Mouse (Mus musculus) embryonic facial prominence, embryonic 13.5 days (tissue): ENCODE results near the gene Eral1. TPM values are rescaled to one million over a fixed set of nuclear protein-coding genes. Genes with fewer than 3 reads are reported as not detected.
"Not testable (repeated sequence)": the region's sequence is repeated elsewhere in the genome, so short reads cannot be mapped to it uniquely, and the experiment has no call there.

Experiments used
- ATAC-seq: fragments of 200-750 bp; cut with Nextera tagmentation; 2 replicates; pipeline ENCODE4 v1.8.0; 2017; ENCODE audit warnings: low read depth; ENCODE audit not compliant: insufficient number of reproducible peaks, insufficient read depth, low FRiP score, low TSS enrichment
- H3K27ac ChIP-seq: fragments of 300-500 bp; sonication (generic); 2 replicates; pipeline ENCODE4 v1.5.1; 2015; ENCODE audit warnings: moderate library complexity, mild to moderate bottlenecking, inconsistent platforms
- H3K27me3 ChIP-seq: fragments of 300-500 bp; sonication (generic); 2 replicates; pipeline ENCODE4 v1.6.1; 2015; ENCODE audit warnings: mild to moderate bottlenecking, inconsistent platforms
- H3K36me3 ChIP-seq: fragments of 300-500 bp; sonication (generic); 2 replicates; pipeline ENCODE4 v1.6.1; 2015; ENCODE audit warnings: mild to moderate bottlenecking, inconsistent platforms
- H3K4me1 ChIP-seq: fragments of 300-500 bp; sonication (generic); 2 replicates; pipeline ENCODE4 v1.6.1; 2015; ENCODE audit warnings: inconsistent platforms
- H3K4me2 ChIP-seq: fragments of 300-500 bp; sonication (generic); 2 replicates; pipeline ENCODE4 v1.6.1; 2015; ENCODE audit warnings: moderate library complexity, mild to moderate bottlenecking, inconsistent platforms
- H3K4me3 ChIP-seq: fragments of 300-500 bp; sonication (generic); 2 replicates; pipeline ENCODE4 v1.5.1; 2015; ENCODE audit warnings: mild to moderate bottlenecking, inconsistent platforms
- H3K9ac ChIP-seq: fragments of 300-500 bp; sonication (generic); 2 replicates; pipeline ENCODE4 v1.6.1; 2015; ENCODE audit warnings: mild to moderate bottlenecking, inconsistent platforms
- H3K9me3 ChIP-seq: fragments of 300-500 bp; sonication (generic); 2 replicates; pipeline ENCODE4 v1.6.1; 2016; ENCODE audit warnings: inconsistent platforms
- WGBS: fragments of 180-500 bp; shearing (Covaris S2); methylation state at CpG from one replicate; pipeline ENCODE4 v1.1.7; 2015; ENCODE audit warnings: mixed read lengths; 5-methylcytosine and 5-hydroxymethylcytosine counted together
- polyA plus RNA-seq: library from polyadenylated mRNA; unstranded; fragments of >200 nt; fragmentation: Nextera tagmentation; extraction: Ambion mirVana; gene quantifications from 2 replicates; pipeline ENCODE4 v1.2.1, GENCODE M21; 2015

The Eral1 gene
- polyA plus RNA-seq, 1 experiment from 2014 or later, result 34.8 TPM

DNA sequence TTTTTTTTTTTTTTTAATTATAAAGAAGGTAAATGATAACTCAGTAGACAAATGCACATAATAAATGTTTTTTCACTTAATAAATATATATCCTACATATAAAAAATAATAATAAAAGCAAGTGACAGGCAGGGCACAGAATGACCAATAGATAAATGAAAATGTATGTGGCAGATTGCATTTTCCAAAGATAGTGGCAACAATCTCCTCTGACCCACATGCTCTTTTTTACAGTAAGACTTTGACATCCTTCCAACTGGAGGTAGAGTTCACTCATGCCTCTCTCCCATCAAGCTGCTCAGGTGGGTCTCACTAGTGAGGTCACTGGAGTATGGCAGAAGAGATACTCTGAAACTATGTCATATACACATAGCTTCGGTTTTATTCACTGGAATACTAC is 17.6 kb downstream of the Eral1 start:
- Histone ChIP-seq H3K36me3 (peaks cover 25% of the 10 kb centered on the region), H3K9ac (no peak overlapping the region), H3K27ac (no peak overlapping the region), H3K9me3 (no peaks in the 10 kb centered on the region), H3K27me3 (no peaks in the 10 kb centered on the region), H3K4me2 (no peak overlapping the region), H3K4me3 (no peak overlapping the region), H3K4me1 (no peaks in the 10 kb centered on the region)
- ATAC-seq, result no peak
- WGBS, result 89% methylated on average over 1 of the region's 1 CpGs

- WGBS, result 59% methylated on average over 9 of the region's 9 CpGs
- no peak overlapping the region for H3K4me2 ChIP-seq
- peaks cover 45% of the 10 kb centered on the region for H3K36me3 ChIP-seq
- no peak overlapping the region for H3K4me3 ChIP-seq
- no peak overlapping the region for H3K27ac ChIP-seq
- no peaks in the 10 kb centered on the region for H3K9me3 ChIP-seq
- H3K27me3 ChIP-seq, result no peaks in the 10 kb centered on the region
- ATAC-seq, result no peak; the same call in 1 of the 2 replicates
- H3K9ac ChIP-seq, result no peak overlapping the region
- no peaks in the 10 kb centered on the region for H3K4me1 ChIP-seq
These were observed 20.1 kb downstream of the Eral1 start for GRCm38 (mm10) chr11:78059833-78060757.

DNA sequence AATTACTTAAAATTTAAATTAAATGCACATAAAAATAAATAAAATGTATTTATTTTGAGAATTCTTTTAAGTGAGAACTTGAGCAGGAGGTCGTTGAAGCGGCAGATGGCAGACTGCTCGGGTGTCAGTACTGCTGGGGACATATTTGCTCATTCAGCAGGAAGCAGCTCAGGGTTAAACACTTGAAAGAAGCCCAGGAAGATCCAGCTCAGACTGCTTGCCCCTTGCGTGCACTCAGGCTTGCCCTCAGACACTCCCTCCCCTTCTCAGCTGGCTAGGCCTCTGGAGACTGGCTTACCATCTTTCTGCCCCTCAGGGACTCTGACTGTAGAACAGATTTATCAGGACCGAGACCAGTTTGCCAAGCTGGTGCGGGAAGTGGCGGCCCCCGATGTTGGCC is 23.2 kb downstream of the Eral1 start:
- Histone ChIP-seq H3K27me3 (no peaks in the 10 kb centered on the region), H3K9me3 (no peaks in the 10 kb centered on the region), H3K4me2 (no peak overlapping the region), H3K9ac (no peak overlapping the region), H3K27ac (no peak overlapping the region), H3K4me1 (no peaks in the 10 kb centered on the region), H3K36me3 (peaks cover 67% of the 10 kb centered on the region), H3K4me3 (no peak overlapping the region)
- 85% methylated on average over 8 of the region's 8 CpGs for WGBS
- no peak for ATAC-seq

GRCm38 (mm10) chr11:78053078-78053477 is 27.1 kb downstream of the Eral1 start:
- Histone ChIP-seq H3K4me3 (no peak overlapping the region), H3K4me1 (no peaks in the 10 kb centered on the region), H3K9me3 (no peaks in the 10 kb centered on the region), H3K27me3 (no peaks in the 10 kb centered on the region), H3K36me3 (peaks cover 69% of the 10 kb centered on the region), H3K4me2 (no peak overlapping the region), H3K9ac (no peak overlapping the region), H3K27ac (no peak overlapping the region)
- 90% methylated on average over 8 of the region's 8 CpGs for WGBS
- ATAC-seq, result no peak

DNA sequence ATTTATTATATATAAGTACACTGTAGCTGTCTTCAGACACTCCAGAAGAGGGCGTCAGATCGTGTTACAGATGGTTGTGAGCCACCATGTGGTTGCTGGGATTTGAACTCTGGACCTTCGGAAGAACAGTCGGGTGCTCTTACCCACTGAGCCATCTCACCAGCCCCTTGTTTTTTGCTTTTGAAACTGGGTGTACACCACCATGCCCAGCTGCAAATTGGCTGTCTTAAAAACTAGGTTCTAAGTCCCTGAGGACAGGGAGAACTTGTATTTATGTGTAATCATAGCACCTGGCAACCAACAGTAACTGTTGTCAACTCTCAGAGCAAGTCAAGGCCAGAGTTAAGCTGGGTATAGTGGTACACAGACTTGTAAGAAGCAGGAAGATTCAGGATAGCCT is 31.5 kb downstream of the Eral1 start:
- H3K4me2 ChIP-seq, H3K4me1 ChIP-seq, H3K9me3 ChIP-seq, ATAC-seq, H3K27ac ChIP-seq, H3K9ac ChIP-seq, H3K4me3 ChIP-seq, H3K27me3 ChIP-seq: not testable (repeated sequence)
- H3K36me3 ChIP-seq, result peaks cover 31% of the 10 kb centered on the region
- 96% methylated on average over 4 of the region's 4 CpGs for WGBS

DNA sequence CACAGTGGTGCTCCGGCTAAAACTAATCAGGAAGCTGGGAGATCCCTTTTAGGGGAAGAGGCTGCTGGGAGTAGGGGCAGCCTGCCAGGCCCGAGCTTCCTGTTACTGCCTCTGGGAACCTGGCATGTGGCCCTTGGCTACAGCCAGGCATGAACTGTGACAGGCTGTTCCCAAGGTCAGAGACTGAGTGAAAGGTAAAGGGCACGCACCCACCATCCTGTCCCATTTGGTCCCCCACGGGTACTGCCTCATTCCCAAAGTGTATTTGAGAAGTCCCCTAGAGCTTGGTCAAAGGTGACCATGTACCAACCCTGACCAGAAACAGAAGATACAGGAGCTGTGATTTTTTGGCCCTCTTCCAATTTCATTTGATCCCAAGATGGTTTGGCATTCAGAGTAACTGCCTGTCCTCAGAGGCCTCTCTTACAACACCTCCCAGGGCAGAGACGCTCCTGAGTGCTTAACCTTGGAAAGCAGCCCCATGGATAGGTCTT is 35.4 kb downstream of the Eral1 start:
- WGBS, result 75% methylated on average over 5 of the region's 5 CpGs

DNA sequence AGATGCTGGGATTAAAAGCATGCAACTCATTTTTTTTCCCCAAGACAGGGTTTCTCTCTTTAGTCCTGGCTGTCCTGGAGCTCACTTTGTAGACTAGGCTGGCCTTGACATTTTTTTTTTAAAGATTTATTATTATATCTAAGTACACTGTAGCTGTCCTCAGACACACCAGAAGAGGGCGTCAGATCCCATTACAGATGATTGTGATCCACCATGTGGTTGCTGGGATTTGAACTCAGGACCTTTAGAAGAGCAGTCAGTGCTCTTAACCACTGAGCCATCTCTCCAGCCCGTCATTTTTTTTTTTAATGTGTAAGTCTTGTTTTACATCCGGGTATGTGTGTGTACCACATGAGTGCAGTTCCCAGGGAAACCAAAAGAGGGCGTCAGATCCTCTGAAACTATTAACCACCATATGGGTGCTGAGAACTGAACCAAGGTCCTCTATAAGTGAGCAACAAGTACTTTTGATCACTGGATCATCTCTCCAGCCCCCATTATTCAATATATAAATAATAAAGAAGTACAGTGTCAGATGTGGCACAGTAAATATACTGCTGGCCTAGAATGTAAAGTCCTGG is 37.8 kb downstream of the Eral1 start:
- Histone ChIP-seq H3K4me1 (peaks cover 25% of the 10 kb centered on the region), H3K36me3 (peaks cover 25% of the 10 kb centered on the region)
- not testable (repeated sequence) for H3K27me3 ChIP-seq, H3K9ac ChIP-seq, H3K4me2 ChIP-seq, H3K9me3 ChIP-seq, H3K27ac ChIP-seq, ATAC-seq, H3K4me3 ChIP-seq
- WGBS, result 92% methylated on average over 4 of the region's 4 CpGs

More for the DNA sequence above, 35.4 kb downstream of the Eral1 start:
- peaks cover 6% of the 10 kb centered on the region for H3K4me1 ChIP-seq
- no peak overlapping the region for H3K4me2 ChIP-seq
- no peaks in the 10 kb centered on the region for H3K9me3 ChIP-seq
- no peak overlapping the region for H3K4me3 ChIP-seq
- ATAC-seq, result no peak
- H3K36me3 ChIP-seq, result peaks cover 25% of the 10 kb centered on the region
- no peak overlapping the region for H3K9ac ChIP-seq
- H3K27ac ChIP-seq, result 0 out of 2 replicates have a peak overlapping the region, but pooled peaks have one; percentile 7
- H3K27me3 ChIP-seq, result no peaks in the 10 kb centered on the region

GRCm38 (mm10) chr11:78040878-78041277 is 39.3 kb downstream of the Eral1 start:
- H3K9me3 ChIP-seq, result no peaks in the 10 kb centered on the region
- H3K9ac ChIP-seq, result no peak overlapping the region
- H3K4me2 ChIP-seq, result no peak overlapping the region
- H3K36me3 ChIP-seq, result peaks cover 23% of the 10 kb centered on the region
- no peak for ATAC-seq
- no peak overlapping the region for H3K27ac ChIP-seq
- 56% methylated on average over 2 of the region's 2 CpGs for WGBS
- no peak overlapping the region for H3K4me3 ChIP-seq
- no peaks in the 10 kb centered on the region for H3K27me3 ChIP-seq
- peaks cover 32% of the 10 kb centered on the region for H3K4me1 ChIP-seq

GRCm38 (mm10) chr11:78037831-78038752 is 42.1 kb downstream of the Eral1 start, which contains the start of gene Flot2:
Gene Flot2 (plus strand): TSS chr11:78037931.
- 2% methylated on average over 55 of the region's 55 CpGs for WGBS
- H3K36me3 ChIP-seq, result peaks cover 36% of the 10 kb centered on the region
- peak within 1 kb of the TSS; percentile 74 for H3K4me2 ChIP-seq
- peak within 1 kb of the TSS; percentile 81 for H3K4me3 ChIP-seq
- peaks cover 39% of the 10 kb centered on the region for H3K4me1 ChIP-seq
- H3K9me3 ChIP-seq, result no peaks in the 10 kb centered on the region
- peak; percentile 78 for ATAC-seq
- peak within 1 kb of the TSS; percentile 86 for H3K9ac ChIP-seq
- H3K27ac ChIP-seq, result peak within 1 kb of the TSS; percentile 65
- H3K27me3 ChIP-seq, result no peaks in the 10 kb centered on the region

GRCm38 (mm10) chr11:78036791-78037190 is 43.4 kb downstream of the Eral1 start:
- H3K27ac ChIP-seq, result no peak overlapping the region
- H3K27me3 ChIP-seq, result no peaks in the 10 kb centered on the region
- ATAC-seq, result no peak
- 0 out of 2 replicates have a peak overlapping the region, but pooled peaks have one; percentile 11 for H3K9ac ChIP-seq
- H3K4me2 ChIP-seq, result no peak overlapping the region
- WGBS, result 84% methylated on average over 10 of the region's 10 CpGs
- H3K4me3 ChIP-seq, result no peak overlapping the region
- H3K9me3 ChIP-seq, result no peaks in the 10 kb centered on the region
- H3K4me1 ChIP-seq, result peaks cover 47% of the 10 kb centered on the region
- peaks cover 26% of the 10 kb centered on the region for H3K36me3 ChIP-seq
